Mouse (Mus musculus) limb, embryonic 14.5 days (tissue): ENCODE data around the gene Mylk. TPM values are rescaled to one million over a fixed set of nuclear protein-coding genes. Genes with fewer than 3 reads are reported as not detected.
A peak's percentile ranks its signal among the peaks of the same experiment; 100 is the strongest.

Experiments
- ATAC-seq: fragments of 200-750 bp; cut with Nextera tagmentation; 2 replicates; pipeline ENCODE4 v1.8.0; 2017; ENCODE audit warnings: low read depth, moderate number of reproducible peaks, moderate TSS enrichment; ENCODE audit not compliant: low FRiP score
- DNase-seq: peaks from one replicate; pipeline ENCODE4 v3.0.0-alpha.2; 2015; ENCODE audit warnings: low spot score
- H3K27ac ChIP-seq: fragments of 300-500 bp; sonication (generic); replicated peaks from 2 replicates; pipeline ENCODE4 v1.5.1; 2014; ENCODE audit warnings: low read depth, mild to moderate bottlenecking, low read length, moderate library complexity, mixed read lengths
- H3K27me3 ChIP-seq: fragments of 300-500 bp; sonication (generic); 2 replicates; pipeline ENCODE4 v1.6.1; 2014; ENCODE audit warnings: low read length, mixed read lengths; ENCODE audit not compliant: control insufficient read depth, insufficient read depth
- H3K36me3 ChIP-seq: fragments of 300-500 bp; sonication (generic); 2 replicates; pipeline ENCODE4 v1.6.1; 2014; ENCODE audit warnings: mild to moderate bottlenecking, low read length, moderate library complexity, mixed read lengths; ENCODE audit not compliant: control insufficient read depth, insufficient read depth
- H3K4me1 ChIP-seq: fragments of 300-500 bp; sonication (generic); 2 replicates; pipeline ENCODE4 v1.6.1; 2014; ENCODE audit warnings: antibody characterized with exemption, low read length, mixed read lengths; ENCODE audit not compliant: control insufficient read depth, insufficient read depth
- H3K4me2 ChIP-seq: fragments of 300-500 bp; sonication (generic); replicated peaks from 2 replicates; pipeline ENCODE4 v1.6.1; 2014; ENCODE audit warnings: low read depth, mild to moderate bottlenecking, low read length, moderate library complexity; ENCODE audit not compliant: severe bottlenecking
- H3K4me3 ChIP-seq: fragments of 300-500 bp; sonication (generic); replicated peaks from 2 replicates; pipeline ENCODE4 v1.5.1; 2014; ENCODE audit warnings: low read length
- H3K9ac ChIP-seq: fragments of 300-500 bp; sonication (generic); 2 replicates; pipeline ENCODE4 v1.6.1; 2014; ENCODE audit warnings: mild to moderate bottlenecking, low read depth, low read length, moderate library complexity; ENCODE audit not compliant: severe bottlenecking
- H3K9me3 ChIP-seq: fragments of 300-500 bp; sonication (generic); 2 replicates; pipeline ENCODE4 v1.6.1; 2016; ENCODE audit warnings: low read length; ENCODE audit not compliant: control insufficient read depth
- POLR2A ChIP-seq: fragments of 200-500 bp; IDR thresholded peaks from 2 replicates; pipeline ENCODE4 v1.8.0; 2012; ENCODE audit warnings: inconsistent platforms, mild to moderate bottlenecking, moderate library complexity, borderline replicate concordance; ENCODE audit not compliant: insufficient read depth, insufficient read length; ENCODE audit errors: extremely low read depth
- WGBS: fragments of 180-500 bp; shearing (Covaris S2); extraction: QIAGEN DNeasy Blood & Tissue Kit; methylation state at CpG from one replicate; pipeline ENCODE4 v1.1.7; 2014; 5-methylcytosine and 5-hydroxymethylcytosine counted together
- polyA plus RNA-seq, 2 experiments: library from polyadenylated mRNA; depleted of rRNA in 1 of 2; stranded (reverse) in 1 of 2; unstranded in 1 of 2; fragments of >200 nt; fragmentation: Nextera tagmentation in 1 of 2; extraction: Ambion mirVana in 1 of 2; gene quantifications; 2 replicates each; pipeline versions ENCODE4 v1.2.1 to v1.2.3; 2012 to 2014

Mylk gene
- polyA plus RNA-seq, 2 experiments: 14.9 to 17.0 TPM

DNA sequence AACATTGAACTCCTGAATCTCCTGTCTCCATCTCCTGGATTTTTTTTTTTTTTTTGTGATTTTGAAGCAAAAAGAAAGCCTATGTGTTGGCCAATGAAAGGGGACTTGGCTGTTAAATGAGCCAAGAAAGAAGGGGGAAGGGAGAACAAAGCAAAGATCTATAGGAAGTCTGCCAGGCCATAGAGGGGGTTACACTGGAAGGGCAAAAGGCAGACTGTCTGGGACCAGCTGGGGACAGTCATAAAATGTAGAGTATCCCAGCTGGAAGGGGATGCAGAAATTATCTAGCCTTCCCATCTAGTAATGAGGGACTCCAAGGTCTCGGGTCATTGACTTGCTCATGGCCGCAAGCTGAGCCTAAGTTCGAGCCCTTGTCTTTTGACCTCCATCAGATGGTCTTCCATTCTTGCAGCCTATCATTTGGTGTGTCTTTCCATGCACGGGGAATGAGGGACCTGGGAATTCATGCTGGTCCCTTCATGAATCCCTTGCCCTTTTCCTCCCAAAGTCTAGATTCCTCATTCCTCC is 172.4 kb downstream of the Mylk start:
- Histone ChIP-seq H3K27me3 (no peaks in the 10 kb centered on the region), H3K4me1 (peaks cover 18% of the 10 kb centered on the region), H3K4me2 (no peak overlapping the region), H3K27ac (no peak overlapping the region), H3K9ac (no peak overlapping the region), H3K36me3 (no peaks in the 10 kb centered on the region), H3K4me3 (no peak overlapping the region), H3K9me3 (no peaks in the 10 kb centered on the region)
- no peak for TF ChIP-seq POLR2A
- ATAC-seq (no peak), DNase-seq (no peak)
- 80% methylated on average over 4 of the region's 4 CpGs for WGBS

DNA sequence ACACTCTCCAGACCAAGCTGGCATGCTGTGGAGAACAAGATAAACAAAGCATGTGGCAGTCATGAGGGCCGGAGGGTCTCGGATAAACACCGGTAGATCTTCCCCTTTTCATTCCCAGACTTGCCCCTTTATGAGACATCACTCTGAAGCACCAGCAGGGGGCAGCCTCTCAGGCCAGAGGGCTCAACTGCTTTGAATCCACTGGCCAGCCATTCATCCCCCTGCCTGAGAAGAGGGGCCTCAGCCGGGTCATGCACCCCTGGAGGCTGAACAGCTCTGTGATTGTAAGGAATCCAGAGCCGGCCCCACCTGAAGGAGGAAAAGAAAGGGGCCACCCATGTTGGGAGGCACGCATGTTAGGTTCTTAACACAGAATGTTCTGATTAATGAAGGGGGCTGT is 175.2 kb downstream of the Mylk start:
- ATAC-seq (no peak), DNase-seq (peak; percentile 55)
- TF ChIP-seq POLR2A: no peak
- H3K9ac ChIP-seq: no peak overlapping the region
- H3K9me3 ChIP-seq: no peaks in the 10 kb centered on the region
- H3K27me3 ChIP-seq: no peaks in the 10 kb centered on the region
- H3K36me3 ChIP-seq: no peaks in the 10 kb centered on the region
- H3K4me1 ChIP-seq: peaks cover 22% of the 10 kb centered on the region
- WGBS: 23% methylated on average over 6 of the region's 6 CpGs
- H3K4me3 ChIP-seq: no peak overlapping the region
- no peak overlapping the region for H3K27ac ChIP-seq
- no peak overlapping the region for H3K4me2 ChIP-seq

- Histone ChIP-seq H3K4me2 (no peak overlapping the region), H3K27me3 (no peaks in the 10 kb centered on the region), H3K9me3 (no peaks in the 10 kb centered on the region), H3K4me3 (no peak overlapping the region), H3K36me3 (no peaks in the 10 kb centered on the region), H3K27ac (0 out of 2 replicates have a peak overlapping the region, but pooled peaks have one; percentile 27), H3K4me1 (peaks cover 29% of the 10 kb centered on the region), H3K9ac (no peak overlapping the region)
- WGBS: 76% methylated on average over 8 of the region's 8 CpGs
- DNase-seq (no peak), ATAC-seq (no peak)
- no peak for TF ChIP-seq POLR2A
Measured at GRCm38 (mm10) chr16:34920868-34921267, 175.9 kb downstream of the Mylk start.

DNA sequence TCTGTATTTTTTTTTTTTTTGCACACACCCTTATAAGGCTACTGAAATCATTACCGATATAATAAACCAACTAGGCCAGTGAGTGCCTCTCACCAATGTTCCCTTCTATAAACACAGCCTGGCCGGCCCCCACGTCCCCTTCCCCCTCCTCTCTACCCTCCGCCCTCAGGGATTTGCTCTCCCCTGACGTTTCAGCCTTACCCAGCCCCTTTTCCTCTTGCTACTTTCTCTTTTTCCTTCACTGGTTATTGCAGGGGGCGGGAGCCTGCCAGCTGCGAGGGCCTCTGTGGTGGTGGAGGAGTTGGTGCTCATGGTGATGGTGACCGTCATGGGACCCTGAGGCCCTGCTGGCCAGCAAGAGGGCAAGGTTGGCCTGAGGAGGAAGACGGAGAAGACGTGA is 176.3 kb downstream of the Mylk start:
- H3K27me3 ChIP-seq: no peaks in the 10 kb centered on the region
- H3K9ac ChIP-seq: no peak overlapping the region
- H3K4me1 ChIP-seq: peaks cover 33% of the 10 kb centered on the region
- DNase-seq: no peak
- H3K9me3 ChIP-seq: no peaks in the 10 kb centered on the region
- no peaks in the 10 kb centered on the region for H3K36me3 ChIP-seq
- no peak for TF ChIP-seq POLR2A
- H3K4me2 ChIP-seq: no peak overlapping the region
- H3K27ac ChIP-seq: no peak overlapping the region
- H3K4me3 ChIP-seq: no peak overlapping the region
- ATAC-seq: no peak
- 43% methylated on average over 10 of the region's 10 CpGs for WGBS

- no peaks in the 10 kb centered on the region for H3K27me3 ChIP-seq
- no peak overlapping the region for H3K27ac ChIP-seq
- ATAC-seq (no peak), DNase-seq (no peak)
- H3K4me3 ChIP-seq: no peak overlapping the region
- H3K9ac ChIP-seq: no peak overlapping the region
- no peak for TF ChIP-seq POLR2A
- H3K36me3 ChIP-seq: no peaks in the 10 kb centered on the region
- no peaks in the 10 kb centered on the region for H3K9me3 ChIP-seq
- peaks cover 39% of the 10 kb centered on the region for H3K4me1 ChIP-seq
- WGBS: 79% methylated on average over 7 of the region's 9 CpGs
- H3K4me2 ChIP-seq: no peak overlapping the region
Measured at GRCm38 (mm10) chr16:34923630-34924029, 178.6 kb downstream of the Mylk start.

GRCm38 (mm10) chr16:34924324-34924723 is 179.3 kb downstream of the Mylk start:
- Histone ChIP-seq H3K4me3 (no peak overlapping the region), H3K4me2 (no peak overlapping the region), H3K27me3 (no peaks in the 10 kb centered on the region), H3K36me3 (no peaks in the 10 kb centered on the region), H3K27ac (no peak overlapping the region), H3K9me3 (no peaks in the 10 kb centered on the region), H3K4me1 (peaks cover 39% of the 10 kb centered on the region), H3K9ac (no peak overlapping the region)
- no peak for ATAC-seq
- no peak for TF ChIP-seq POLR2A
- DNase-seq: no peak
- 72% methylated on average over 5 of the region's 5 CpGs for WGBS
